Mouse (Mus musculus): ENCODE results near the gene Ddx55. TPM values are rescaled to one million over a fixed set of nuclear protein-coding genes. Genes with fewer than 3 reads are reported as not detected.

The Ddx55 gene
- 10 to 100 TPM; 24.0 to 25.2 TPM for total RNA-seq (2021)

GRCm38 (mm10) chr5:124552558-124553307 is at the start of gene Ddx55:
TSS of gene Ddx55 (plus strand) at chr5:124552864.
- intact Hi-C loops (cut with DNase I): no loop called here
- DNase-seq (ENCODE audit: extremely low spot score in 1 of 2, low spot score in 2 of 2): peak; percentile 86 to 93

GRCm38 (mm10) chr5:124503742-124504141 is 48.9 kb upstream of the Ddx55 start:
- intact Hi-C loops (cut with DNase I): no loop called here
- DNase-seq (ENCODE audit: extremely low spot score in 1 of 2, low spot score in 2 of 2): peak in 1 of 2 experiments; percentile 50

GRCm38 (mm10) chr5:124505235-124505634 is 47.4 kb upstream of the Ddx55 start:
- intact Hi-C loops (cut with DNase I): no loop called here
- DNase-seq (ENCODE audit: extremely low spot score in 1 of 2, low spot score in 2 of 2): no peak

- intact Hi-C loops (cut with DNase I): no loop called here
These were observed 45.8 kb upstream of the Ddx55 start for GRCm38 (mm10) chr5:124506731-124507359.

GRCm38 (mm10) chr5:124509200-124509599 is 43.5 kb upstream of the Ddx55 start:
- intact Hi-C loops (cut with DNase I): no loop called here
- DNase-seq (ENCODE audit: extremely low spot score in 1 of 2, low spot score in 2 of 2): no peak

More at GRCm38 (mm10) chr5:124506731-124507359, 45.8 kb upstream of the Ddx55 start:
- no peak for DNase-seq (ENCODE audit: extremely low spot score in 1 of 2, low spot score in 2 of 2)

- intact Hi-C loops (cut with DNase I): no loop called here
These were observed 42.9 kb upstream of the Ddx55 start for GRCm38 (mm10) chr5:124509742-124510237.

GRCm38 (mm10) chr5:124510536-124511050 is 42.1 kb upstream of the Ddx55 start:
- intact Hi-C loops (cut with DNase I): no loop called here

More at GRCm38 (mm10) chr5:124509742-124510237, 42.9 kb upstream of the Ddx55 start:
- peak in 1 of 2 experiments; percentile 69 for DNase-seq (ENCODE audit: extremely low spot score in 1 of 2, low spot score in 2 of 2)

GRCm38 (mm10) chr5:124515789-124516188 is 36.9 kb upstream of the Ddx55 start:
- intact Hi-C loops (cut with DNase I): no loop called here
- DNase-seq (ENCODE audit: extremely low spot score in 1 of 2, low spot score in 2 of 2): no peak

More at GRCm38 (mm10) chr5:124510536-124511050, 42.1 kb upstream of the Ddx55 start:
- no peak for DNase-seq (ENCODE audit: extremely low spot score in 1 of 2, low spot score in 2 of 2)

GRCm38 (mm10) chr5:124518648-124519047 is 34.0 kb upstream of the Ddx55 start:
- intact Hi-C loops (cut with DNase I): no loop called here

GRCm38 (mm10) chr5:124521588-124521987 is 31.1 kb upstream of the Ddx55 start:
- intact Hi-C loops (cut with DNase I): no loop called here
- DNase-seq (ENCODE audit: extremely low spot score in 1 of 2, low spot score in 2 of 2): no peak

More at GRCm38 (mm10) chr5:124518648-124519047, 34.0 kb upstream of the Ddx55 start:
- DNase-seq (ENCODE audit: extremely low spot score in 1 of 2, low spot score in 2 of 2): peak; percentile 67 to 71

GRCm38 (mm10) chr5:124523032-124523431 is 29.6 kb upstream of the Ddx55 start:
- no peak for DNase-seq (ENCODE audit: extremely low spot score in 1 of 2, low spot score in 2 of 2)
- intact Hi-C loops (cut with DNase I): no loop called here

- intact Hi-C loops (cut with DNase I): no loop called here
- DNase-seq (ENCODE audit: extremely low spot score in 1 of 2, low spot score in 2 of 2): no peak
These were observed 27.7 kb upstream of the Ddx55 start for GRCm38 (mm10) chr5:124524943-124525342.

- no peak for DNase-seq (ENCODE audit: extremely low spot score in 1 of 2, low spot score in 2 of 2)
- intact Hi-C loops (cut with DNase I): no loop called here
These were observed 24.3 kb upstream of the Ddx55 start for GRCm38 (mm10) chr5:124528351-124528750.

GRCm38 (mm10) chr5:124528791-124529190 is 23.9 kb upstream of the Ddx55 start:
- no peak for DNase-seq (ENCODE audit: extremely low spot score in 1 of 2, low spot score in 2 of 2)
- intact Hi-C loops (cut with DNase I): no loop called here

GRCm38 (mm10) chr5:124529191-124529651 is 23.4 kb upstream of the Ddx55 start:
- peak in 1 of 2 experiments; percentile 63 for DNase-seq (ENCODE audit: extremely low spot score in 1 of 2, low spot score in 2 of 2)
- intact Hi-C loops (cut with DNase I): no loop called here

GRCm38 (mm10) chr5:124529697-124530096 is 23.0 kb upstream of the Ddx55 start:
- intact Hi-C loops (cut with DNase I): loop anchor here (5.0 kb wide), 1 partner anchor 42 kb away; no protein-coding TSS in a partner anchor
- no peak for DNase-seq (ENCODE audit: extremely low spot score in 1 of 2, low spot score in 2 of 2)

- DNase-seq (ENCODE audit: extremely low spot score in 1 of 2, low spot score in 2 of 2): peak; percentile 73 to 94
- intact Hi-C loops (cut with DNase I): loop anchor here (5.0 kb wide), 1 partner anchor 44 kb away; no protein-coding TSS in a partner anchor
These were observed 21.7 kb upstream of the Ddx55 start, which contains the start of gene Rilpl1 for GRCm38 (mm10) chr5:124530655-124531582. TSS of gene Rilpl1 (minus strand) at chr5:124531391.

GRCm38 (mm10) chr5:124531583-124531930 is 21.1 kb upstream of the Ddx55 start:
- DNase-seq (ENCODE audit: extremely low spot score in 1 of 2, low spot score in 2 of 2): no peak
- intact Hi-C loops (cut with DNase I): loop anchor here (5.0 kb wide), 1 partner anchor 44 kb away; no protein-coding TSS in a partner anchor

All from left cerebral cortex, postnatal 10 days (tissue).